Mouse (Mus musculus) c-Kit-negative CD71-positive TER-119-positive erythroid progenitor cells, embryonic 14.5 days (primary cell): ENCODE results near the gene Gm17359.

ENCODE experiments used
- DNase-seq: peaks from one replicate; pipeline ENCODE4 v3.0.0-alpha.2; 2013; ENCODE audit warnings: low read depth, low spot score

Gm17359 gene

DNA sequence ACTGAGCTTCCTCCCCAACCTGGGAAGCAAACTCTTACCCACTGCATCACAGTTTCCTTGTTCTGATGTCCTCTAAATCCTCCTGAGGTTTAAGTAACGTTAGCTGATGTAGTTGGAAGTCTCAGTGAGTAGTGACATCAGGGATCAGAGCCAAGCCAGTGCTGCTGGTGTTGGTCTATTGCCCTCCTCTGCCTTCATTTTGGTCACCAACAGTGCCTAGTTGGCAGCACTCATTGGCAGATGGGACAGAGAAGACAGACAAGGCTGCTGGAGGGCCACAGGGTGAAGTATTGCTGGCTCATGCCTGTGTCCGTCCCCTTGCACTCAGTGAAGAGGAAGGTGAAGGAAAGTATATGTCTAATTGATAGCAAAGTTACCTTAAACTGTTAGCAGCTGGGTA, 139.5 kb downstream of the Gm17359 start:
- DNase-seq = no peak

DNA sequence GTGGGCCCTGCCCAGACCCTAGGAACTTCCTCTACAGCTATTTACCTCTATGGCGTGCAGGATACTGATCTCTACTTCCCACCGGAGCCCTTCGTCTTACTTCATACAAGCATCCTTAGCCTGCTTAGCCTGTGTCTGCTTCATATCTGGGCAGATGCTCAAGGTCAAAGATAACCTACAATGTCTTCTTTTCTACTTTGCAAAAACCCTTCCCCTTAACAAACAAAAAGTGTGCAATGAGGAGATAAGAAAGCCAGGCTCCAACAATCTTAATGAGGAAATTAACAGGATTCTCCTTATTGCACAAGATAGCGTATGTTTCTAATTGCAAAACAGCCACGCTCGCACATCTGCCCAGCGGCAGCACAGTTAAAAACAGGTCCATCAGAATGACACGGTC, 141.9 kb downstream of the Gm17359 start:
- no peak for DNase-seq

DNA sequence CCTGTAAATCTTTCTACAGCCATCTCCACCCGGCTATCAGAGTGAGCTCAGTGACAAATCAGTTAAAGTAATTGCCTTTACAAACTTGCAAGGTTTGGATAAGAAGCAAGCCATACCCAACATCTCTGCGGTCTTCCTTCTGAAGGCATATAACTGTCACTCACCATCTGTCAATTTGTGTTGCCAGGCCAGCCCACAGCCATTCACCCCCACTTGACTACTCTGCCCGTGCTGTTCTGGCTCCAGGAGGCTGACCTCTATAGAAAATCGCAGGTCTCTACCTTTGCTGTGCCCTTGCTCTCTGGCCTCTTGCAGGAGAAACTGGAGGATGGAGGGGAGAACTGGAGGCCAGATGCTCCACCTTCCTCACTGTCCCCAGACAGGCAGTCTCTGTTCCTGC, 142.4 kb downstream of the Gm17359 start:
- DNase-seq = no peak

DNA sequence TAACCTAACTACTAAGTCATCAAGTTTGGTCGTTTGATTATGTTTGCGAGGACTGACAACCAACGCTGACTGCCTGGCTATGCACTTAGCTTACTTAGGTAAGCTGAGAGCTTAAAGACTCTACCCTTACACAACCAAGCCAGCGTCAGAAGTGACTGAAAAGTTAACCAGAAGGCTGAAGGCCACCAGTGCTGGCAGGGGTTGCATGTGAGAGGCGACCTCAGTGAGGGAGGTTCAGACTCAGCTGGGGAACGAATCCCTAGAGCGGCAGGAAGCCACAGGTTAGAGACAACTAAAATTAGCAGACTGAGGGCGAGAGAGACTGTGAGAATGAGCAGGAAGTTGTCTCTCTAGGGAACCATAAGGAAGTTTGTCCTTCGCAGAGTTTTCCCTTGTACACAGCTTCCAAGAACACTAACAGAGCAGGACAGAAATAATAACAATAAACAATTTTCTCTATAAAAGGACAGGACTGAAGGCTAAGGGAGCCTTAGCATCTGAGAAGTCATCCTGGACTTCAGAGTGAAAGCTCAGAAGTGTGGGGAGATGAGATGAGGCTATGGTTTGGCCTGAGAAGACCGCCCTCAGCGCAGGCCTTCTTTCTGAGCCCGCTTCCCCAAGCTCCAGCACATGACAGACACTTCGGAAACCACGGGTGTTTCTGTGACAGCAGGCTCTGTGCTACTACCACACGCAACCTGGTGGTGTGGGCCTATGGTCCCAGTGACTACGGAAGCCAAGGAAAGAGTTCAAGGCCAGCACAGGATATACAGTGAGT, 148.0 kb downstream of the Gm17359 start:
- DNase-seq = no peak

DNA sequence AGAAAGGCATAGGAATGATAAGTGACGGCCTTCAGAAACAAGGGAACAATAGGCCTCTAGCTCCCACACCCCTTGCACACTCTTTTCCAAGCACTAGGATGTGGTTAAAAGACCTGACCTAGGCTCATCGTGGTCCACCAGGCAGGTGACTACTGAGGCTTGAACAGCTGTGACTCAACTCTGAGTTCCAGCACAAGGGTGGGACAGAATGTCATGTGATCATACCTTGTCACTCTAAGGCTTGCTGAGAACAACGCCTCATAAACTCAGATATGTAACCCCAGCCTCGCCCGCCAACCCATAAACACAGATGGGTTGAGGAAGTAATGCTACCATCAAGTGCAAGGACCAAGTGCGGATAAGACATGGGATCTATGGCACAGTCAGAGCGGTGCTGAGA, 151.6 kb downstream of the Gm17359 start:
- DNase-seq = no peak

DNA sequence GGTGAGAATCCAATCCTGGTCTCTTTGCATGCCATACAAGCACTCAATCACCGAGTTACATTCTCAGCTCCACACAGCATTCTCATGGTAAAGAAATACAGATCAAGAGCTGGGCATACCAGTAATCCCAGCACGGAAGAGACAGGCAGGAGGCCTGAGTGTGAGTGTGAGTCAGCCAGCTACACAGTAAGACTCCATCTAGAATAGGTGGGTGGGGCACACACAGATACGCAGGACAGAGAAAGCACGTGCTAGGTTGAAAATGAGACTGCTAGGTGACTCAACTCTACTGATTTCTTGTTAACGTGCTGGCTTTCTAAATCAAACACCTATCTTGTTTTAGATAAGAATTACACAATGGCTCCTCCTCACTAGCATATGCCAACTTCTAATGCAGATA, 153.6 kb downstream of the Gm17359 start:
- DNase-seq = no peak

DNA sequence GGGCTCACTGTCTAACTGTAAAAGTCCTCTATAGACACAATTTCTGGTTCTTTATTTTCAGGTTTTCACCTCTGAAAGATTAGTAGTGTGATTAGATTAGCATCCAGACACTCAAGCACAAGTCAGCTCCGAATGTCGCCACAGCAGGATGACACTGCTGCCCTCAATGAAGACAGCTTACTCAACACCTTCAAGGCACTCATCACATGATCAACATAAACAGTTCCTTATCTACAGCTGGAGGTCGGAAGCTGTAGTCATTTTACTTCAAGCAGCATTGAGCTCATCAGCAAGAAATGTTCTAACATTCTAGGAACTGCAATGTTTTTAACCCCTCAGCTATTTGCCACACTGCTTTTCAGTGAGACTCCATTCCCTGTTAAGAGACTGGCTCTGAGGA, 155.2 kb downstream of the Gm17359 start:
- DNase-seq = no peak

DNA sequence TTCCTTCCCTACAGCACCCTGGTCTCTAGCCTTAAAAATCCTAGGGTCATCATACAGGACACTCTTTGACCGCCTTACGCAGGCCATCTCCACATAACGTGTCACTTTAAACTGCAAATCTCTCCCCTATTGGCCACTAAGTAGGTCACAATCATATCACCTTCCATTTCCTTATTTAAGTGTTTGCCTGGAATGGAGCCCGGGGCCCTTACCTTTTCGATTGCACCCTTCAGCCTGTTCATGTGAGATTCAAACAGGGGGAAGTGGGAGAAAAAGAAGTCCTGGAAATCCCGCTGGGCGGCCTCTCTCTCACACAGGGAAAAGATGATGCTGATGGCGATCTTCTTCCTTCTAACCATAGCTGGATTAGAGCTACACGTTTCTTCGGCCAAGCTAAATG, 156.6 kb downstream of the Gm17359 start:
- DNase-seq = no peak

DNA sequence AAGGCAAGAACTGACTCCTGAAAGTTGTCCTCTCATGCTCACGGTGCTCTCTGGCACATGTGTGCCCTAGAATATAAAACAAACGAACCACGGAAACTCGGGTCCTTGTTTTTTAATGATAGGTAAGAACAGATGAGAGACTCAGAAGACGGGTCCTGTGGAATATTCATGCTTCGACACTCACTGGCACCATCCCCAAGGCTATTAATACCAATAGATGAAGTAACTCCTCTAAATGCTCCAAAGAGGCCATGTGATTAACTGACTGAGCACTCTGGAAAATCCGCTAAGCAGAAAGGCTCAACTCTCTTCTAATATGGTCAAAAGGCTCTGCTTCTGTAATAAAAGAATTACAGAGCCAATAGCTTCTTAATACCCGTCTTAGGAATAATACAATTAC, 157.6 kb downstream of the Gm17359 start:
- DNase-seq = no peak

DNA sequence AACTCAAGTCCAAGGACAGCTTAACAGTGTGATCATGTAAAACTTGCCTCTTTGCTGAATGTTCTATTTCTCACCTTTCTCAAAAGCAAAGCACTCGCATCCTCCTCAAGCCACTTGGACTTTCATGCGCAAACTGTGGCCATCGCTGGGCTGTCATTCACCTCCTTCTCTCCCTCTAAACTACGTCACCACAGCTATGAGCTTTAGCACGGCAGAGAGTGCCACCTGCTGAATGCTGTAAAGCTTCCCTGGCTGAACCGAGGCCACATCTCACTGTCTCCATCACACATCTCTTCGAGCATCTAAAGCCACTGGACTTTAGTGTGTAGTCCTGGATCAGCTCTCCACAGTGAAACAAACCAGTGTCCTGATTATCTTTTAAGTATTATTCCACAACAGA, 158.7 kb downstream of the Gm17359 start:
- no peak for DNase-seq

DNA sequence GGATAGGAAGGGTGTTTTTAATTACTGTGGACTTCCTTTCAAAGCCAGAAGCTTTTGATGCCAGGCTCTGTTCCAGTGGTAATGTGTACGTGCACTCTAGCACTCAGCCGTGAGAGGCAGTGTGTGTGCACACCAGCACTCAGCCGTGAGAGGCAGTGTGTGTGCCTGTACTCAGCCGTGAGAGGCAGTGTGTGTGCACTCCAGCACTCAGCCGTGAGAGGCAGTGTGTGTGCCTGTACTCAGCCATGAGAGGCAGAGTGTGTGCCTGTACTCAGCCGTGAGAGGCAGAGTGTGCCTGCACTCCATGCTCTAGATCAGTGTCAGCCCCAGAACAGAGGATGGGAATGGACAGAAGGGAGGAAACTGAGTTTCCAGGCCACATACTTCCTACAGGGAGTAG, 160.2 kb downstream of the Gm17359 start:
- DNase-seq = no peak

DNA sequence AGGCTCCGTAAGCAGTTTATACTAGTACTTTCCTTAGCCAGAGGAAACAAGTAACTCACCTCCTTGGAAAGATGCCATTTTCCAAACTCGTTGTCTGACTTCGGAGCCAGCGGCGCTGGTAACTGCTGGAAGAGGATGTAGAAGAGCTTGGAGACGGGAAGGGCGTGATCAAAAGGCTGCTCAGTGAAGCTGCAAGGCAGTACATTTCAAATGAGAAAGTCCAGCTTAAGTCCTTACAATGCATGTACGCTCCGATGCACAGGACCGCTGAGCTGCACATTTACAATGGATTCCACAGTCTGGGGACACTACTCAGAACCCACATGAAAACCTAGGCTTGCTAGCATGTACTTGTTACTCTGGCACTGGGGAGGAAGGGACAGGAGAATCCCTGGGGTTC, 163.8 kb downstream of the Gm17359 start:
- DNase-seq = no peak

DNA sequence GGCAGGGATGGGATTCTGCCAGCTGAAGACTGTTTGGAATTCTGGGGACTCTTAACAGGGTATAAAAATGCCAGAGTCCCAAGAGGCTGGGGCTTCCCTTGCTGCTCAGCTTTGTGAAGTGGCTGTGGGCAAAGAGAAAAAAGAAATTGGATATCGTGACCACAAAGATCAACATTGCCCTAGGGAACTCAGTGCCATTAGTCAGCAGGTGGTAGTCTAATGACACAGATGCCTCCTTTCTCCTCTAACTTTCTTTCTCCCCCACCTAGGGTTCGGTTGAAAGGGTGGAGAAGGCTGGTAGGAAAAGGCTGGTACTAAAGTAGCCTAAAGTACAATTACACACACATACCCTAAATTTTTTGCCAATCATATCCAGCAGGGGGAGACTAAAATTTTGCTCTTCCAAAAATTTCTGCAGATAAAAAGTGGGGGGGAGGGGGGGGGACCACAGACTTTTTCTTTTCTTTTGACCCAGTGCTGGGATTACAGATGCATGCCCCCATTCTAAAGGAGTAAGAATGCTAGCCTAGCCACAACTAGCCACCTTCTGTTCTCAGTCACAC, 164.8 kb downstream of the Gm17359 start:
- DNase-seq = no peak
